Mouse (Mus musculus): ENCODE data around the gene Vti1a. TPM values are rescaled to one million over a fixed set of nuclear protein-coding genes. Genes with fewer than 3 reads are reported as not detected.

Vti1a gene
- total RNA-seq, 2 experiments from 2014 or later = 27.6 to 33.0 TPM

DNA sequence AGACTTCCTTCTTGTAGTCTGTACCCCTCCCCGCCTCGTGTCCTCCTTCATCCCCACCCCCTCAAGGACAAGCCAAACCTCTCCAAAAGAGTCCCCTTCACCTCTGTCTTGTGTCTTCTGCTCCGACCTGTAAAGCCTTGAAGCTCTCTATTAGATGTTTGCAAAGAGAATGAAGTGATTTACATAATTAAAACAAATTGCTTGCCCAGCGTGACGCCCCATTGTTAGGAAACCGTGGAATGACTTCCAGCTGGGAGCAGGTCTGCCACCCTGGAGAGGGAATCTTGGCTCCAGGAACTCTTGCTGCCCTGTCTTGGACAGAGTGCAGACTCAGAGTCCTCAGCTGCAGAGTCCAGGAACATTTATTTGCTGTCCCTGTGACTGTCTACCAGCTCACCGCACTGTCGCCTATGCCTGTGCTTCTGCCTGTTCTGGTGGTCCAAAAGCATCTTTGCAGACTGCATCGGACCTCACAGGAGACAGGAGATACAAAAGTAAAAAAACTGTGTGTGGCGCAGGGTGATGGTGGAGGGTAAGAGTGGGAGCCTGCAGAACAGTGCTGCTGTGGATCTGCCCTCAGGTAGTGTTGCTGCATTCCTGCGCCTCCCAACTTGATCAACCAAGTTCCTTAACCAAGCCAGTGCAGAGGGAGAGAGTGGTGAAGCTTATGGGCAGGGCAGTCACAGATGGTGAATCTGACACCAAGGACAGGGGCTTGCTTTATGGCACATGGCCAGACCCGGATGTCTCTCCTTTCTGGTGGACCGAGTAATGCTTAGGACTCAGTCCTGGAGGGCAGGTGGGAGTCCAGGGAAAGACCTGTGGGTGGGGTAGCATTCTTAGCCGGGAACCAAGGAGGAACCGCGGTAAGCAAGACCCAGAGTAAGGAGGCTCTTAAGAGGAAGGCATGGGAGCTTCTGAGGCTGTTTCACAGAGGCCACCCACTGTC is 273.1 kb downstream of the Vti1a start:
- no peak for DNase-seq

GRCm38 (mm10) chr19:55592876-55593691 is 277.0 kb downstream of the Vti1a start:
- DNase-seq = no peak

DNA sequence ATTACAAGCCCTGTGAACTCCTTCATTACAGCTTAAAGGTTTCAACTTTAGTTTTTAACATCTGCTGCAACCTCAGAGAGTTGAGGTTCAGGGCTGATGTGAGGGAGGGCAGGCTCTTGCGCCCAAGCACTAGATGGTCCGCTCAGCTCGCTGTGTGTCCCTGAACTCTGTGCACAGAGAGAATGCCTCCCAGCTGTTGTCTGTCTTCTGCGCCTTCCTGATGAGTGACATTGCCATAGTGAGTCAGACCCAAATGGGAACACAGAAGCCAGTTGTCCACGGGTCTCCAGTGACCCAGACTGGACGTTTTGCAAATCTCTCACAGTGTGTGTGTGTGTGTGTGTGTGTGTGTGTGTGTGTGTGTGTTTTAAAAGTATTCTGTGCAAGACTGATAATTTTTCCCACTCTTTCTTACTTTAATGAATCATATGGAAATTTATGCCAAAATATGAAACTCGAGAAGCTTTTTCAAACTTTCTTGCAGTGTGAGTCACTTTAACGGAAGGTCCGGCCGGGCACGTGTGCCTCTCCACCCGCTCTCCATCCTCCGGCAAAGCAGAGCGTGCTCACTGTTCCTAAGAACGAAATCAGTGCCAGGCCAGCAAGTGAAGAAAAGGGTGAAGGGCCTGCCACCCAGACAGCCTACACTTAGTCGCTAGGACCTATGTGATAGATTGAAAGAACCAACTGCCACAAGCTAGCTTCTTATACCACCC is 277.8 kb downstream of the Vti1a start:
- DNase-seq = peak; percentile 37

GRCm38 (mm10) chr19:55594451-55594850 is 278.4 kb downstream of the Vti1a start:
- no peak for DNase-seq

DNA sequence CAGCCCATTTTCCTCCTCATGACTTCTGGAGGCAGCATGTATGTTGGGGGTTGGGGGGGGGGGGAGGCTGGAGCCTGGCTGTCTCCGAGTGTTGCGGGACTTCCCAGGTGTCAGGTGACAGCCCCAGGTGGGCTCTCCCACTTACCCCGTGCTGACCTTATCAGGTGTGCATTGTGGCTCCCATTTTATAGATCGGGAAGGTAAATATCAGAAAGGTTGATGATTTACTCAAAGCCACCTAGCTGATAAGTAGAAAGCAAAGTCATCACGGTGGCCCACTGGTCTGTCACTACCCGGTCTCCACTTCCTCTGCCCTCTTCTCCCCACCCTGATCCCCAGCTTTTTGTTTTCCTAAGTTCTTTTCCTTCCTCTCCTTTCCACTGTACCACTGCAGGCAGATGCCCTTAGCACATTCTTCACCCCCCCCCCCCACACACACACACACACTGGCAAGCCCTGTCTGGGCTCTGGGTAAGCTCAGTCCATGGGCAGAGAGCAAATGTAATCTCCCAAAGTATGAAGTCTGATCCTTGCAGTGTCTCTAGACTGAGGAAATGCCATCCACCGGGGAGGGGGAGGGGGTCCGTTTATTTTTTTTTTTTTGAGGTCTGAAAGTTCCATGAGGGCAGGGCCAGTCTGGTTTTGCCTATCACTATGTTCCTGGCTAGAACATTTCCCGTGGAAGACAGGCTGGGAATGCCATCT is 280.0 kb downstream of the Vti1a start:
- no peak for DNase-seq

DNA sequence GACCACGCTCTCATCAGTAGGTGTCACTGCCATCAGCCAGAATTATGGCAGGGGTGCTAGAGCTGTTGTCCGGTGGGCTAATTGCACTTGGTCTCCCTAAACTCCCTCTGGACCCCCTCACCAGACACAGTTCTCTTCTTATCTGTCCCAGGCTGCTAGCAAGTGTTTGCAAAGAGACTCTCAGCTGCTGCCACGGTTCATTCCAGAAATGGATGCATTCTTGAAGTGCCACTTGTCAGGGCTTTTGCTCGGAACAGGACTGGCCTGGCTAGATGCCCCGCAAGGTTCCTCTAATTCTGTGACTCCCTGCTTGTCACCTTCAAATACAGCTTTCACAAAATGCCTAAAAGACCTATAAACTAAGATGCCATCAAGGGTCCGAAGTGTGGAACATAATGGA is 280.7 kb downstream of the Vti1a start:
- DNase-seq = no peak

DNA sequence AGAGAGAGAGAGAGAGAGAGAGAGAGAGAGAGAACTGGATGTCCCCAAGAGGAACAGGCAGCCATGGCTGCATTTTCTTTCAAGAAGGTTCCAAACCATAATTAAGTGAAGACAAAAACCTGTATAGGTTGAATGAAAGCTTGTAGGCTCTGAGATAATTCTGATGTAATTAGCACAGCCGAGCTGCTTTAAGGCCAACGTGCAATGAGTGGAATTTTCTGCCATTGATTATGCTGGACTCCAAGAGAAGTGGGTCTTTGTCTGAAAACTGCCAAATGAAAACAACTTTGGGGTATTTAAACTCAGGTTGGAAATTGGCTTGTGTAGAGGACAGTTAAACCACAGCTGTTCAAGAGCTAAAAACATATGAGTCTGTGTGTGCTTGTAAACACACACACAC is 281.2 kb downstream of the Vti1a start:
- no peak for DNase-seq

- DNase-seq = peak; percentile 73
These were observed 281.9 kb downstream of the Vti1a start for GRCm38 (mm10) chr19:55597951-55598350.

GRCm38 (mm10) chr19:55599124-55599523 is 283.0 kb downstream of the Vti1a start:
- DNase-seq = no peak

DNA sequence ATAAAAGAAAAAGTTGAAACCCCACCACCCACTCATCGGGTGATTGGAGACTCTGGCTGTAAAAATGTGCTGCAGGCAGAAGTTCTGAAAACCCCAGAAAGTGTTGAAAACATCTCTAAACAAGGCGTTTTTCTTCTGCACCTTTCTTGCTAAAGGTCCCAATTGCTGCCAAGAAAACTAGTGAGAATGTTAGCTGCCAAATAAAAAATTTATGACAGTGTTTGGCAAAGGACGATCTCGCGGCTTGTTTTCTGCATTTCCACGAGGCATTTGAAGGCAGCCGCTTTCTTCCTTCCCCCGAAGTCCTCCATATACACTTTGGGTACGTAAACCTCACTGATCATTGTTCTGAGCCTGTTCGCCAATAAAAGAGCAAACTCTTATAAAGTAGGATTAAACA is 291.6 kb downstream of the Vti1a start:
- DNase-seq = no peak

- DNase-seq = no peak
These were observed 292.8 kb downstream of the Vti1a start for GRCm38 (mm10) chr19:55608858-55609375.

DNA sequence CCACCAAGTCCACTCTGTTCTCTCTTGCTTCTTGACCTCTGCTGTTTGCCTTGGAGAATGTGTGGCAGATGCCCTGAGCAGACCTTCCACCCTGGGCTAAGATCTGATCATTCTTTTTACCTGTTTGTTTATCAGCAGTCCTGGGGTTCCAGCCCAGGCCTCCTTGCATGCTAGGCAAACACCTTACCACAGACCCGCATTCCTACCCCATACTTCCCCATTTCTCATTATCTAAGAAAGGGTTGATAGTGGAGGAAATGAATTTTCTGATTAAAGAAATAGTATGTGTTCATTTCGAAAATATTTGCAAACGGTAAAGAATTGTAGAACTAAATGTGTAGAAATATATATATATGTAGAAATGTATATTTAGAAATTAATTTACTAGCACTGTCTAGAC is 293.7 kb downstream of the Vti1a start:
- no peak for DNase-seq

DNA sequence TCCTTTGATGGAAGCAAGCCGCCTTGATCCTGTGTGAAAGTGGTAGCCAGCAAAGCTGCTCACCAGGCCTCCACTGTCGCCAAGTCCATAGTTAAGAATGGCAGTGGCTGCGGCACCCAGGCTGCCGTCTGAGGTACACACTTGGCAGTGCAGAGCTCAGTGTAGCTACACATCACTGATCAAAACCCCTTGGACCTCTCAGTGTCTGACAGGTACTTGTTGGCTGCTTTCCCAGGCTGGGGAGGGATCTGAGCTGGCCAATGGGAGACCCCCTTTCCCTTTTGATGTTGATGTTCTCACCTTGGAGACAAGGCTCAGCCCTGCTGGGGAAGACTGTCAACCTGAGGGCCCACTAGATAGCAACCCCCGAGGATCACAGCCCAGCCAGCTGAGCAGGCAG is 299.6 kb downstream of the Vti1a start:
- no peak for DNase-seq

- peak; percentile 66 for DNase-seq
These were observed 300.2 kb downstream of the Vti1a start for GRCm38 (mm10) chr19:55616276-55616675.

GRCm38 (mm10) chr19:55616937-55617336 is 300.8 kb downstream of the Vti1a start:
- no peak for DNase-seq

GRCm38 (mm10) chr19:55618546-55618945 is 302.5 kb downstream of the Vti1a start:
- no peak for DNase-seq

GRCm38 (mm10) chr19:55620411-55621008 is 304.4 kb downstream of the Vti1a start:
- DNase-seq = no peak

DNA sequence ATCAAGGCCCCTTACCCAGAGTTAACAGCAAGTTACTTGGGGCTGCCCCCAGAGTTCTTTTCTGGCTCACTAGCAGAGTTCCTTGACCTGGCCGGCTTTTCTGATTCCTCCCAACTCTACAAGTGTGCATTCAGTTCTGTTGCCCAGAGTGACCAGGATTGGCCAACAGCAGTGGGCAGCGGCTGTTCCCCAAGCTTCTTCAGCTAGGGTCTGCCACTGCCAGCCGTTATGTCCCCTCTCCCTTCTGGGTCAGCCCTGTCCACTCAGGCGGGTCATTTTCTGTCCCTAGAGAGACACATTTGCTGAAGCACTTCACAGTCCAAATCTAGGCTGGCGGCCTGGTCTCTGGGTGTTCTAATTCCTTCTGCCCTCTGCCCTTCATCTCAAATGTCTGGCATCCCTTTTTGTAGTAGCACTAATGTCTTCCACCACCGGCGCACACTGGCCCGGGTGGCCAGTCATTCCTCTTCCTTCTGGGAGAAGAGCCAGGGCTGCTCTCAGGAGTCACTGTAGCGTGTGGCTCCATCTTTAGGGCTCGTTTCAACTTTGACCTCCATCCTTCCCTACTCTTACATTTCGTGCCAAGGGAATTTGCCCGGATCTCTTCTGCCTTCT is 305.0 kb downstream of the Vti1a start:
- DNase-seq = no peak

DNA sequence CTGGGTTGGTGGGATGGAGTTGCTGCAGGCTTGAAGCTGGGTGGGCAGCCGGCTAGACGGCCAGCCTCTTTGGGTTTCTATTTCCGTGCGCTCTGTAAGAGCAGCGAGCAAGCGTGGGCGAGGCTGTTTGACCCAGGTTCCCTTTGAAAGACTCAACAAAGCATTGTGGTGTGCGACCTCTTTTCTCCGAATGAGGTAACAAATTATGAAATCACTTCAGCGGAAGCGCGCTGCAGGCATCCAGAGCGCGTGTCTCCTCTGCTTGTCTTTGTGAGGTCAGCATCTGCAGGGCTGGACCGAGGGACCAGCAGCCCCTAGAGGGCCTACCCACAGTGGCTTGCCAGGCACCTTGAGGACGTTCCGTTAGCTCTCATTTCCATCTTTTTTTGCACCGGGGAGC is 306.7 kb downstream of the Vti1a start:
- no peak for DNase-seq

GRCm38 (mm10) chr19:55623605-55624004 is 307.5 kb downstream of the Vti1a start:
- DNase-seq = no peak

GRCm38 (mm10) chr19:55626483-55626882 is 310.4 kb downstream of the Vti1a start:
- no peak for DNase-seq

Data from adrenal gland, postnatal 10 days (tissue).